Mouse (Mus musculus) lung, postnatal 25 days (tissue): Measurements from ENCODE around the gene Tshz3.

Experiments
- DNase-seq: peaks from one replicate; pipeline ENCODE4 v3.0.0; 2022; ENCODE audit warnings: low spot score

Tshz3 gene

GRCm38 (mm10) chr7:36786713-36787421 is 88.9 kb downstream of the Tshz3 start:
- DNase-seq: no peak

- DNase-seq: no peak
Observed at GRCm38 (mm10) chr7:36796392-36797187, 98.7 kb downstream of the Tshz3 start.
